Mouse (Mus musculus) lung, postnatal 36 days (tissue): ENCODE measurements around the gene Olfr1312.
"Not testable (repeated sequence)": the region's sequence is repeated elsewhere in the genome, so short reads cannot be mapped to it uniquely, and the experiment has no call there.

Experiments used
- DNase-seq: peaks from one replicate; pipeline ENCODE4 v3.0.0; 2022; ENCODE audit warnings: mixed read lengths

Gene Olfr1312

GRCm38 (mm10) chr2:112050138-112050537, at the start of gene Olfr1312:
TSS of gene Olfr1312 (minus strand) at chr2:112050238.
- DNase-seq, result no peak

GRCm38 (mm10) chr2:112096681-112097080, 46.6 kb upstream of the Olfr1312 start, which contains the start of gene Olfr1314:
TSS of gene Olfr1314 (minus strand) at chr2:112096781.
- no peak for DNase-seq

- DNase-seq, result no peak
These were observed 27.7 kb upstream of the Olfr1312 start, which contains the start of gene Olfr1313 for GRCm38 (mm10) chr2:112077743-112078142. TSS of gene Olfr1313 (minus strand) at chr2:112077843.

GRCm38 (mm10) chr2:112026971-112027370, 23.1 kb downstream of the Olfr1312 start:
- not testable (repeated sequence) for DNase-seq

- no peak for DNase-seq
These were observed 25.7 kb downstream of the Olfr1312 start, which contains the start of gene Olfr1311 for GRCm38 (mm10) chr2:112024312-112024711. TSS of gene Olfr1311 (minus strand) at chr2:112024412.

- DNase-seq, result no peak
These were observed 35.1 kb downstream of the Olfr1312 start for GRCm38 (mm10) chr2:112014900-112015299.

- no peak for DNase-seq
These were observed 37.4 kb downstream of the Olfr1312 start, which contains the start of gene Olfr1310 for GRCm38 (mm10) chr2:112012608-112013007. TSS of gene Olfr1310 (minus strand) at chr2:112012708.

GRCm38 (mm10) chr2:111990181-111990580, 59.9 kb downstream of the Olfr1312 start, which contains the start of gene Olfr1309:
TSS of gene Olfr1309 (minus strand) at chr2:111990281.
- no peak for DNase-seq
